Mouse (Mus musculus) C2C12 (cell line): ENCODE measurements around the gene Pi4ka. TPM values are rescaled to one million over a fixed set of nuclear protein-coding genes. Genes with fewer than 3 reads are reported as not detected.

Experiments
- H3K27me3 ChIP-seq: one replicate; pipeline ENCODE4 v1.6.1; 2011; ENCODE audit not compliant: control insufficient read depth, insufficient read depth, insufficient read length
- H3K36me3 ChIP-seq: one replicate; pipeline ENCODE4 v1.6.1; 2011; ENCODE audit not compliant: control insufficient read depth, insufficient read depth
- H3K4me3 ChIP-seq: one replicate; pipeline ENCODE4 v1.5.1; 2011; ENCODE audit warnings: mild to moderate bottlenecking, control low read depth; ENCODE audit not compliant: poor library complexity, insufficient read depth, severe bottlenecking
- H3K79me2 ChIP-seq: one replicate; pipeline ENCODE4 v1.6.1; 2011; ENCODE audit not compliant: control insufficient read depth, insufficient read depth
- H3K79me3 ChIP-seq: one replicate; pipeline ENCODE4 v1.6.1; 2011; ENCODE audit warnings: low read depth, control low read depth
- H3ac ChIP-seq: one replicate; pipeline ENCODE3; 2011; ENCODE audit warnings: low read depth; ENCODE audit not compliant: control insufficient read depth, insufficient read length
- CEBPB ChIP-seq: IDR thresholded peaks from one replicate; pipeline ENCODE4 v1.6.1; 2011; ENCODE audit warnings: low read depth, mild to moderate bottlenecking, control low read depth, moderate library complexity
- CTCF ChIP-seq: IDR thresholded peaks from one replicate; pipeline ENCODE4 v1.5.1; 2011; ENCODE audit not compliant: control insufficient read depth, insufficient read depth, insufficient read length
- FOSL1 ChIP-seq: IDR thresholded peaks from one replicate; pipeline ENCODE4 v1.8.0; 2011; ENCODE audit warnings: mild to moderate bottlenecking, low read length; ENCODE audit not compliant: poor library complexity, insufficient read depth, severe bottlenecking
- MAX ChIP-seq: IDR thresholded peaks from one replicate; pipeline ENCODE4 v1.6.1; 2011; ENCODE audit warnings: mild to moderate bottlenecking, control low read depth
- MYOD1 ChIP-seq: IDR thresholded peaks from one replicate; pipeline ENCODE4 v1.6.1; 2011; ENCODE audit warnings: low read depth; ENCODE audit not compliant: control insufficient read depth, insufficient read length
- MYOG ChIP-seq: IDR thresholded peaks from one replicate; pipeline ENCODE4 v1.6.1; 2011; ENCODE audit not compliant: control insufficient read depth, insufficient read length; ENCODE audit errors: extremely low read depth
- USF1 ChIP-seq: IDR thresholded peaks from one replicate; pipeline ENCODE4 v1.6.1; 2011; ENCODE audit warnings: low read depth, mild to moderate bottlenecking, control low read depth, moderate library complexity
- polyA plus RNA-seq: library from polyadenylated mRNA; unstranded; fragments of >200 nt; fragmentation: generic; extraction: Trizol; gene quantifications from one replicate; pipeline ENCODE4 v1.2.1, GENCODE M21; 2012; ENCODE audit warnings: missing spikeins

Gene Pi4ka
- polyA plus RNA-seq, 1 experiment, result 39.5 TPM

- no peak overlapping the region for H3ac ChIP-seq
- no peak for TF ChIP-seq MAX
- no peak for TF ChIP-seq USF1
- no peak for TF ChIP-seq CEBPB
- no peaks in the 10 kb centered on the region for H3K36me3 ChIP-seq
- H3K79me2 ChIP-seq, result no peaks in the 10 kb centered on the region
- no peaks in the 10 kb centered on the region for H3K79me3 ChIP-seq
- H3K27me3 ChIP-seq, result no peaks in the 10 kb centered on the region
- H3K4me3 ChIP-seq, result no peak overlapping the region
These were observed 60.8 kb downstream of the Pi4ka start for GRCm38 (mm10) chr16:17345141-17345812.

- H3ac ChIP-seq, result no peak overlapping the region
- no peaks in the 10 kb centered on the region for H3K27me3 ChIP-seq
- H3K79me2 ChIP-seq, result no peaks in the 10 kb centered on the region
- no peak for TF ChIP-seq MYOG
- no peak for TF ChIP-seq CTCF
- TF ChIP-seq MAX, result no peak
- no peak for TF ChIP-seq CEBPB
- TF ChIP-seq FOSL1, result no peak
- no peak for TF ChIP-seq USF1
- no peak for TF ChIP-seq MYOD1
- no peak overlapping the region for H3K4me3 ChIP-seq
- H3K79me3 ChIP-seq, result no peaks in the 10 kb centered on the region
- no peaks in the 10 kb centered on the region for H3K36me3 ChIP-seq
These were observed 64.3 kb downstream of the Pi4ka start for GRCm38 (mm10) chr16:17341847-17342246.

- Histone ChIP-seq H3K79me2 (no peaks in the 10 kb centered on the region), H3K79me3 (no peaks in the 10 kb centered on the region), H3ac (no peak overlapping the region), H3K4me3 (no peak overlapping the region), H3K27me3 (no peaks in the 10 kb centered on the region), H3K36me3 (no peaks in the 10 kb centered on the region)
- TF ChIP-seq FOSL1 (no peak), MAX (no peak), USF1 (no peak), CTCF (no peak), MYOG (no peak), CEBPB (no peak), MYOD1 (no peak)
These were observed 65.4 kb downstream of the Pi4ka start for GRCm38 (mm10) chr16:17340705-17341104.

GRCm38 (mm10) chr16:17339701-17340100, 66.4 kb downstream of the Pi4ka start:
- no peak overlapping the region for H3ac ChIP-seq
- no peaks in the 10 kb centered on the region for H3K36me3 ChIP-seq
- no peaks in the 10 kb centered on the region for H3K27me3 ChIP-seq
- no peaks in the 10 kb centered on the region for H3K79me2 ChIP-seq
- TF ChIP-seq USF1, result no peak
- TF ChIP-seq MYOG, result no peak
- TF ChIP-seq MYOD1, result no peak
- no peak for TF ChIP-seq MAX
- TF ChIP-seq CEBPB, result no peak
- TF ChIP-seq FOSL1, result no peak
- TF ChIP-seq CTCF, result no peak
- no peak overlapping the region for H3K4me3 ChIP-seq
- no peaks in the 10 kb centered on the region for H3K79me3 ChIP-seq

- no peak overlapping the region for H3ac ChIP-seq
- H3K4me3 ChIP-seq, result no peak overlapping the region
- H3K79me2 ChIP-seq, result no peaks in the 10 kb centered on the region
- no peak for TF ChIP-seq CTCF
- no peak for TF ChIP-seq CEBPB
- TF ChIP-seq MYOD1, result no peak
- no peak for TF ChIP-seq MAX
- no peak for TF ChIP-seq USF1
- TF ChIP-seq FOSL1, result no peak
- TF ChIP-seq MYOG, result no peak
- H3K79me3 ChIP-seq, result no peaks in the 10 kb centered on the region
- H3K36me3 ChIP-seq, result no peaks in the 10 kb centered on the region
- H3K27me3 ChIP-seq, result no peaks in the 10 kb centered on the region
These were observed 70.0 kb downstream of the Pi4ka start for GRCm38 (mm10) chr16:17336089-17336488.

GRCm38 (mm10) chr16:17334574-17334973, 71.5 kb downstream of the Pi4ka start:
- Histone ChIP-seq H3K79me3 (no peaks in the 10 kb centered on the region), H3K79me2 (no peaks in the 10 kb centered on the region)

More at GRCm38 (mm10) chr16:17334574-17334973, 71.5 kb downstream of the Pi4ka start:
- TF ChIP-seq CTCF (no peak), MYOD1 (no peak), MYOG (no peak), USF1 (no peak), FOSL1 (no peak), MAX (no peak), CEBPB (no peak)
- Histone ChIP-seq H3K4me3 (no peak overlapping the region), H3K27me3 (no peaks in the 10 kb centered on the region), H3ac (no peak overlapping the region), H3K36me3 (no peaks in the 10 kb centered on the region)
